Mouse (Mus musculus) cerebellum, adult (tissue): ENCODE measurements around the gene Olfr69.
"Not testable (repeated sequence)": the region's sequence is repeated elsewhere in the genome, so short reads cannot be mapped to it uniquely, and the experiment has no call there.

Source experiments
- ATAC-seq: cut with Nextera tagmentation; 2 replicates; pipeline ENCODE4 v1.9.2; 2017; ENCODE audit warnings: mild to moderate bottlenecking, moderate library complexity, mixed read lengths; ENCODE audit not compliant: insufficient number of reproducible peaks, low FRiP score, low TSS enrichment

The Olfr69 gene

GRCm38 (mm10) chr7:103716398-103716797 lies 55.0 kb downstream of the Olfr69 start:
- ATAC-seq, result not testable (repeated sequence)
